Mouse (Mus musculus) thymus, adult 2 months (tissue): ENCODE results near the gene Ggta1.

Experiments used
- CTCF ChIP-seq: fragments of 200-500 bp; IDR thresholded peaks from 2 replicates; pipeline ENCODE4 v1.5.1; 2012; ENCODE audit warnings: mild to moderate bottlenecking, control low read depth, low read length, moderate library complexity, borderline replicate concordance; ENCODE audit not compliant: control insufficient read depth, poor library complexity, insufficient read depth; ENCODE audit errors: extremely low read depth
- POLR2A ChIP-seq: fragments of 200-500 bp; IDR thresholded peaks from 2 replicates; pipeline ENCODE4 v1.6.1; 2012; ENCODE audit warnings: mild to moderate bottlenecking, low read length, control low read depth, moderate library complexity; ENCODE audit not compliant: control insufficient read depth, poor library complexity, insufficient read depth; ENCODE audit errors: extremely low read depth

DNA sequence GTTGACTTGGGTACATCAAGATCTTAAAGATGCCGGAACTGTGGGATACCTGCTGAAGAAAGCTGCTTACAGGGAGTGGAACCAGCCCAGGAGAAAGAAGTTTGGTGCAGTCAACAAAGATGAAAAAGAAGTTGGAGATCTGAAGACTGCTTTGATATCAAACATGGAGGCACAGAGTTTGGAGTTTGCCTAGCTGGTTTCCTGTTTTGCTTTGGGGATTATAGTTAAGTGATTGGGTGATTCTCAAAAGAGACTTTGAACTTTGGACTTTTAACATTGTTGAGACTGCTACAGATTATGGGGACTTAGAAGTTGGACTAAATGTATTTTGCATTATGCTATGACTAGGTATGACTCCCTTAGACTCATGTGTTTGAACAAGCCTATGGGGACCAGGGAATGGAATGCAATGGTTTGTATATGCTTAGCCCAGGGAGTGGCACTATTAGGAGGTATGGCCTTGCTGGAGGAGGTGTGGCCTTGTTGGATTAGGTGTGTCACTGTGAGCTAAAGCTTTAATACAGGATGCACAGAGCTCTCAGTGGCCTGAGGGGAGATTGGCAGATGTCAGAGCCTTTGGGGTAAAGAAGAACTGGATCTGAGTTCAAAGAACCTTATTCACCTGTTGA is 39.2 kb downstream of the Ggta1 start:
- TF ChIP-seq POLR2A (no peak), CTCF (no peak)
